Mouse (Mus musculus): ENCODE data around the gene Tenm4. TPM values are rescaled to one million over a fixed set of nuclear protein-coding genes. Genes with fewer than 3 reads are reported as not detected.
A peak's percentile ranks its signal among the peaks of the same experiment; 100 is the strongest.

Tenm4 gene
- polyA plus RNA-seq, 1 experiment from 2014 or later: 0.68 TPM

GRCm38 (mm10) chr7:96808059-96808646, 637.1 kb downstream of the Tenm4 start:
- peaks cover 17% of the 10 kb centered on the region for H3K4me1 ChIP-seq (ENCODE audit: insufficient read depth)
- ATAC-seq (no peak), DNase-seq (no peak)
- H3K36me3 ChIP-seq (replicated peaks; ENCODE audit: insufficient read depth, low read length): no peaks in the 10 kb centered on the region
- 76% methylated on average over 7 of the region's 7 CpGs for WGBS (ENCODE audit: insufficient replicate concordance)
- H3K9me3 ChIP-seq (ENCODE audit: low read length): no peaks in the 10 kb centered on the region
- no peak overlapping the region for H3K9ac ChIP-seq (replicated peaks)
- no peak overlapping the region for H3K27ac ChIP-seq (ENCODE audit: low read depth)
- H3K27me3 ChIP-seq (ENCODE audit: insufficient read depth, low read length): no peaks in the 10 kb centered on the region
- TF ChIP-seq EP300 (IDR thresholded peaks at IDR 0.05; ENCODE audit: low read depth): no peak
- TF ChIP-seq CTCF (IDR thresholded peaks at IDR 0.05; ENCODE audit: low read depth): no peak
- no peak overlapping the region for H3K4me3 ChIP-seq (ENCODE audit: low read depth, low read length)
- H3K4me2 ChIP-seq (ENCODE audit: low read depth, low read length): no peak overlapping the region

GRCm38 (mm10) chr7:96811691-96812090, 640.6 kb downstream of the Tenm4 start:
- TF ChIP-seq EP300 (IDR thresholded peaks at IDR 0.05; ENCODE audit: low read depth) (no peak), CTCF (IDR thresholded peaks at IDR 0.05; ENCODE audit: low read depth) (no peak)
- Histone ChIP-seq H3K4me1 (ENCODE audit: insufficient read depth) (peaks cover 20% of the 10 kb centered on the region), H3K9ac (replicated peaks) (no peak overlapping the region), H3K4me2 (ENCODE audit: low read depth, low read length) (no peak overlapping the region), H3K9me3 (ENCODE audit: low read length) (no peaks in the 10 kb centered on the region), H3K4me3 (ENCODE audit: low read depth, low read length) (no peak overlapping the region), H3K27ac (ENCODE audit: low read depth) (no peak overlapping the region), H3K27me3 (ENCODE audit: insufficient read depth, low read length) (no peaks in the 10 kb centered on the region), H3K36me3 (replicated peaks; ENCODE audit: insufficient read depth, low read length) (no peaks in the 10 kb centered on the region)
- ATAC-seq (no peak), DNase-seq (no peak)
- WGBS (ENCODE audit: insufficient replicate concordance): 83% methylated on average over 11 of the region's 11 CpGs

GRCm38 (mm10) chr7:96813036-96813435, 642.0 kb downstream of the Tenm4 start:
- H3K4me1 ChIP-seq (ENCODE audit: insufficient read depth): peaks cover 18% of the 10 kb centered on the region
- H3K27ac ChIP-seq (ENCODE audit: low read depth): 0 out of 2 replicates have a peak overlapping the region, but pooled peaks have one; percentile 12
- no peak overlapping the region for H3K4me2 ChIP-seq (ENCODE audit: low read depth, low read length)
- no peak for TF ChIP-seq EP300 (IDR thresholded peaks at IDR 0.05; ENCODE audit: low read depth)
- no peak for TF ChIP-seq CTCF (IDR thresholded peaks at IDR 0.05; ENCODE audit: low read depth)
- no peaks in the 10 kb centered on the region for H3K36me3 ChIP-seq (replicated peaks; ENCODE audit: insufficient read depth, low read length)
- no peak overlapping the region for H3K4me3 ChIP-seq (ENCODE audit: low read depth, low read length)
- ATAC-seq: no peak
- no peaks in the 10 kb centered on the region for H3K9me3 ChIP-seq (ENCODE audit: low read length)
- H3K27me3 ChIP-seq (ENCODE audit: insufficient read depth, low read length): no peaks in the 10 kb centered on the region
- no peak for DNase-seq
- 65% methylated on average over 5 of the region's 5 CpGs for WGBS (ENCODE audit: insufficient replicate concordance)
- H3K9ac ChIP-seq (replicated peaks): no peak overlapping the region

- Histone ChIP-seq H3K4me3 (ENCODE audit: low read depth, low read length) (no peak overlapping the region), H3K36me3 (replicated peaks; ENCODE audit: insufficient read depth, low read length) (no peaks in the 10 kb centered on the region), H3K9me3 (ENCODE audit: low read length) (no peaks in the 10 kb centered on the region), H3K27ac (ENCODE audit: low read depth) (0 out of 2 replicates have a peak overlapping the region, but pooled peaks have one; percentile 12), H3K27me3 (ENCODE audit: insufficient read depth, low read length) (no peaks in the 10 kb centered on the region), H3K9ac (replicated peaks) (no peak overlapping the region), H3K4me2 (ENCODE audit: low read depth, low read length) (no peak overlapping the region), H3K4me1 (ENCODE audit: insufficient read depth) (peaks cover 18% of the 10 kb centered on the region)
- no peak for TF ChIP-seq CTCF (IDR thresholded peaks at IDR 0.05; ENCODE audit: low read depth)
- TF ChIP-seq EP300 (IDR thresholded peaks at IDR 0.05; ENCODE audit: low read depth): no peak
- DNase-seq (no peak), ATAC-seq (no peak)
- 40% methylated on average over 9 of the region's 9 CpGs for WGBS (ENCODE audit: insufficient replicate concordance)
Observed at GRCm38 (mm10) chr7:96813497-96814400, 642.7 kb downstream of the Tenm4 start.

GRCm38 (mm10) chr7:96814581-96814980, 643.5 kb downstream of the Tenm4 start:
- H3K9me3 ChIP-seq (ENCODE audit: low read length): no peaks in the 10 kb centered on the region
- peaks cover 12% of the 10 kb centered on the region for H3K4me1 ChIP-seq (ENCODE audit: insufficient read depth)
- no peak overlapping the region for H3K9ac ChIP-seq (replicated peaks)
- H3K36me3 ChIP-seq (replicated peaks; ENCODE audit: insufficient read depth, low read length): no peaks in the 10 kb centered on the region
- DNase-seq (no peak), ATAC-seq (no peak)
- H3K4me2 ChIP-seq (ENCODE audit: low read depth, low read length): no peak overlapping the region
- no peak overlapping the region for H3K27ac ChIP-seq (ENCODE audit: low read depth)
- no peaks in the 10 kb centered on the region for H3K27me3 ChIP-seq (ENCODE audit: insufficient read depth, low read length)
- no peak overlapping the region for H3K4me3 ChIP-seq (ENCODE audit: low read depth, low read length)
- TF ChIP-seq CTCF (IDR thresholded peaks at IDR 0.05; ENCODE audit: low read depth) (no peak), EP300 (IDR thresholded peaks at IDR 0.05; ENCODE audit: low read depth) (no peak)

GRCm38 (mm10) chr7:96817030-96817674, 646.1 kb downstream of the Tenm4 start:
- no peak overlapping the region for H3K4me2 ChIP-seq (ENCODE audit: low read depth, low read length)
- TF ChIP-seq EP300 (IDR thresholded peaks at IDR 0.05; ENCODE audit: low read depth): no peak
- no peaks in the 10 kb centered on the region for H3K27me3 ChIP-seq (ENCODE audit: insufficient read depth, low read length)
- no peaks in the 10 kb centered on the region for H3K36me3 ChIP-seq (replicated peaks; ENCODE audit: insufficient read depth, low read length)
- H3K9me3 ChIP-seq (ENCODE audit: low read length): no peaks in the 10 kb centered on the region
- ATAC-seq (peak; percentile 25; the same call in 1 of the 2 replicates), DNase-seq (no peak)
- H3K9ac ChIP-seq (replicated peaks): no peak overlapping the region
- no peak overlapping the region for H3K4me3 ChIP-seq (ENCODE audit: low read depth, low read length)
- no peak overlapping the region; the same call in 1 of the 2 replicates for H3K27ac ChIP-seq (ENCODE audit: low read depth)
- WGBS (ENCODE audit: insufficient replicate concordance): 27% methylated on average over 6 of the region's 6 CpGs
- H3K4me1 ChIP-seq (ENCODE audit: insufficient read depth): peaks cover 6% of the 10 kb centered on the region; the same call in 1 of the 2 replicates

Measured in liver, postnatal 0 days (tissue).